Mouse (Mus musculus): ENCODE measurements around the gene Dner. TPM values are rescaled to one million over a fixed set of nuclear protein-coding genes. Genes with fewer than 3 reads are reported as not detected.
"Not testable (repeated sequence)": the region's sequence is repeated elsewhere in the genome, so short reads cannot be mapped to it uniquely, and the experiment has no call there.

Dner gene
- total and polyA plus RNA-seq, 3 experiments: 0.16 TPM; not detected in 2

DNA sequence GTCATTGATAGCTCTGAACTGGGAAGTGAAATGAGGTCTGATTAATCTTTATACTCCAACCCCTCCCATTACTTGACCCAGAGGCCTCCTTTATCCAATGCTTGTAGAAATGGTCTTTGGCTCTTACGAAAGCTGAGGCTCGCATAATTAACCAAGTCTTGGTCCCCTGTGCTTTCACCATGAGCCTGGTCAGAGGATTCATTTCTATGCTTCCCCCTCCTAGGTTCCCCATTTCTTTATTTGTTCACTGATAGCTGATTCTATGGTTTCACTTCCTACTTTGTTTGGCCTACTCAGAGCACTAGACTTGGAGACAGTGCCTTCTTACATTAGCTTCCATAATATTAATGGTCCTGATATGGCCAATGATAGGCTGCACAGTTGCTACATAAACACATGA, 345.8 kb downstream of the Dner start:
- no peaks in the 10 kb centered on the region for H3K4me1 ChIP-seq (ENCODE audit: insufficient read depth, low read depth, low read length)
- peaks cover 13% of the 10 kb centered on the region for H3K9me3 ChIP-seq (replicated peaks)
- DNase-seq (ENCODE audit: low spot score) (no peak), ATAC-seq (ENCODE audit: extremely low read depth, insufficient number of reproducible peaks, low FRiP score, poor library complexity, severe bottlenecking) (no peak)
- no peaks in the 10 kb centered on the region for H3K36me3 ChIP-seq (replicated peaks)
- H3K4me3 ChIP-seq (ENCODE audit: low read depth, low read length): no peak overlapping the region
- TF ChIP-seq GATA1 (IDR thresholded peaks at IDR 0.05; ENCODE audit: borderline replicate concordance, low read length) (no peak), POLR2AphosphoS5 (IDR thresholded peaks at IDR 0.05; ENCODE audit: insufficient replicate concordance, low read depth, low read length) (no peak), GATA2 (IDR thresholded peaks at IDR 0.05; ENCODE audit: borderline replicate concordance, low read depth, low read length) (no peak), TAL1 (conservative IDR thresholded peaks at IDR 0.05; ENCODE audit: low read depth, low read length) (no peak), CTCF (IDR thresholded peaks at IDR 0.05; ENCODE audit: low read depth, low read length) (no peak)
- no peaks in the 10 kb centered on the region for H3K27me3 ChIP-seq (ENCODE audit: insufficient read depth, low read length)

DNA sequence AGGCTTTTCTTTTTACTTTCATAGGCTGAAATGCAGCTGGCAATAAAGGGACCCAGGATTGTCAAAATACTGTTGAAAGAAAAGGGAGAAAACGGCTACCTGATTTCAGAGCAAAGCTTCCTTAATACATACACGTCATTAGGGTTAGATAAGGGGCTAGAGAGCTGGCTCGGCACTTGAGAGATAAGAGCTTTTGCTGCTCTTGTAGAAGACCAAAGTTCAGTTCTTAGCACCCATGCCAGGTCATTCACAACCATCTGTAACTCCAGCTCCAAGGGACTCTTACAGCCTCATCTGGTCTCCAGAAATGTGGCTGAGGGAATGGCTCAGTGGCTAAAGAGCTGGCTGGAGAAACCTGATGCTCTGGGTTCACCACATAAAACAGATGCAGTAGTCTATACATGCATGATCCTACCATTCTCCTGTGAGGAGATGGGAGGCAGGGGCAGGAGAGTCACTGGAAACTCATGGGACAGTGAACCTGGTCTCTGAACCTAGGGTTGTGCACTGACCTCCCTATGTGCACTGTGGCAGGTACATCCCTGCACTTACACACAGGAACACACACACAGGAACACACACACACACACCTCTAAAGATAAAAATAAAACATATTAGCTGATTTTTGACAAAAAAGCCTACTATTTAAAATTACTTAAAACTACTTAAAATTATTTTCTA, 348.1 kb downstream of the Dner start:
- H3K27me3 ChIP-seq (ENCODE audit: insufficient read depth, low read length): no peaks in the 10 kb centered on the region
- peaks cover 5% of the 10 kb centered on the region for H3K9me3 ChIP-seq (replicated peaks)
- no peaks in the 10 kb centered on the region for H3K4me1 ChIP-seq (ENCODE audit: insufficient read depth, low read depth, low read length)
- no peak for DNase-seq (ENCODE audit: low spot score)
- TF ChIP-seq CTCF (IDR thresholded peaks at IDR 0.05; ENCODE audit: low read depth, low read length) (no peak), GATA1 (IDR thresholded peaks at IDR 0.05; ENCODE audit: borderline replicate concordance, low read length) (no peak), POLR2AphosphoS5 (IDR thresholded peaks at IDR 0.05; ENCODE audit: insufficient replicate concordance, low read depth, low read length) (no peak), GATA2 (IDR thresholded peaks at IDR 0.05; ENCODE audit: borderline replicate concordance, low read depth, low read length) (no peak), TAL1 (conservative IDR thresholded peaks at IDR 0.05; ENCODE audit: low read depth, low read length) (no peak)
- H3K4me3 ChIP-seq (ENCODE audit: low read depth, low read length): no peak overlapping the region
- ATAC-seq (ENCODE audit: extremely low read depth, insufficient number of reproducible peaks, low FRiP score, poor library complexity, severe bottlenecking): no peak
- H3K36me3 ChIP-seq (replicated peaks): no peaks in the 10 kb centered on the region

DNA sequence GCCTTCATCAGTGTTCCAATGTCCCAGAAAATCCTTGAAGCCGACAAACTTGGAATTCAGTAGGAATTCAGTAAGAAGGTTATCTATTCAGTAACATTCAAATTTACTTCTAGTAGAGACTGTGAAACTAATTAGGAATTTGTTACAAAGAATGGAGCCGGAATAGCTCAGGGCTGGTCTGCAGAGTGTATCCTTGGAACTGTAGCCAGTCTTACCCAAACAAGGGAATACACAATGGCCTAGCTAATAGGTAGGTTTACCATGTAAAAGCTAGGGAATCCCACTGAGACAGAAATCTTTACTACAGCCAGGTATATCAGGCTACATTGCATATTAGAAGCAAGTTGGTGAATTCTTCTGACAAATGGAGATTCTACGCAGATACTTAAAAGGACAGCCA, 363.2 kb downstream of the Dner start:
- H3K27me3 ChIP-seq (ENCODE audit: insufficient read depth, low read length); DNase-seq (ENCODE audit: low spot score); ATAC-seq (ENCODE audit: extremely low read depth, insufficient number of reproducible peaks, low FRiP score, poor library complexity, severe bottlenecking); H3K36me3 ChIP-seq (replicated peaks); H3K4me3 ChIP-seq (ENCODE audit: low read depth, low read length); H3K4me1 ChIP-seq (ENCODE audit: insufficient read depth, low read depth, low read length): not testable (repeated sequence)
- H3K9me3 ChIP-seq (replicated peaks): peaks cover 10% of the 10 kb centered on the region

DNA sequence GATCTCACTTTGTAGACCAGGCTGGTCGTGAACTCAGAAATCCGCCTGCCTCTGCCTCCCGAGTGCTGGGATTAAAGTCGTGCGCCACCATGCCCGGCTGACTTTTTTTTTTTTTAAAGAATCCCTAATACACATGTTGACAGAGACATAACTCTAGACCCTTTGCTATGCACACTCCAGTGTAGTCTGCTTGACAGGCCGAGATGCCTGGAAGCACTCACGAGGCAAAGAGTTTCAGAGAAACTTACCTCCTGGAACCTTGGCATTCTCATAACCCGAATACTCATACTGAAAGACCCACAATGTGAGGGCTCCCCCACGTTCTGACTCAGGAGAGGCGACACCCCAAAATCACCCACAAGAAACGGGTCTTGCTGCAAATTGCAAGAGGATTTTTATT, 364.2 kb downstream of the Dner start:
- DNase-seq (ENCODE audit: low spot score); H3K36me3 ChIP-seq (replicated peaks); H3K4me1 ChIP-seq (ENCODE audit: insufficient read depth, low read depth, low read length); ATAC-seq (ENCODE audit: extremely low read depth, insufficient number of reproducible peaks, low FRiP score, poor library complexity, severe bottlenecking); H3K4me3 ChIP-seq (ENCODE audit: low read depth, low read length); H3K27me3 ChIP-seq (ENCODE audit: insufficient read depth, low read length): not testable (repeated sequence)
- H3K9me3 ChIP-seq (replicated peaks): peaks cover 16% of the 10 kb centered on the region

DNA sequence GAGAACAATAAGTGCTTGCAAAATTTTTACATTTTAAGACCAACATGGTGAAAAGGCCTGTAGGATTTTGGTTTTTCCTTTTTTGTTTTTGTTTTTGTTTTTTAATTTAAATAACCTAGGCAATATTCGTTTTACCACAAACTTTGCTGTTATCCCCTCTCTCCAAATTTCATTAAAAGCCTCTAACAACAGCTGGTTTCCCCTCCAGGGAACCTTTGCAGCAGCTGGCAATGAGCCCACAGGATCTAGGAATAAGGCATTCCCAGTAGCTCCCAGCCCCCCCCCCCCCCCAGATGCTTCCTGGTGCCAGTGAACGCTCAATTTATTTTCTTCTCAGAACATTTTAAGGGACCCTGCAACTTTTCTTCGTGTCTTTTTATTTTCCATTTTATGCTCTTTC, 370.7 kb downstream of the Dner start:
- no peak for TF ChIP-seq TAL1 (conservative IDR thresholded peaks at IDR 0.05; ENCODE audit: low read depth, low read length)
- TF ChIP-seq CTCF (IDR thresholded peaks at IDR 0.05; ENCODE audit: low read depth, low read length): no peak
- TF ChIP-seq POLR2AphosphoS5 (IDR thresholded peaks at IDR 0.05; ENCODE audit: insufficient replicate concordance, low read depth, low read length): no peak
- no peak for TF ChIP-seq GATA2 (IDR thresholded peaks at IDR 0.05; ENCODE audit: borderline replicate concordance, low read depth, low read length)
- TF ChIP-seq GATA1 (IDR thresholded peaks at IDR 0.05; ENCODE audit: borderline replicate concordance, low read length): no peak
- H3K9me3 ChIP-seq (replicated peaks): peaks cover 18% of the 10 kb centered on the region
- DNase-seq (ENCODE audit: low spot score) (no peak), ATAC-seq (ENCODE audit: extremely low read depth, insufficient number of reproducible peaks, low FRiP score, poor library complexity, severe bottlenecking) (no peak)
- H3K4me1 ChIP-seq (ENCODE audit: insufficient read depth, low read depth, low read length): no peaks in the 10 kb centered on the region
- no peaks in the 10 kb centered on the region for H3K36me3 ChIP-seq (replicated peaks)
- no peaks in the 10 kb centered on the region for H3K27me3 ChIP-seq (ENCODE audit: insufficient read depth, low read length)
- H3K4me3 ChIP-seq (ENCODE audit: low read depth, low read length): no peak overlapping the region

DNA sequence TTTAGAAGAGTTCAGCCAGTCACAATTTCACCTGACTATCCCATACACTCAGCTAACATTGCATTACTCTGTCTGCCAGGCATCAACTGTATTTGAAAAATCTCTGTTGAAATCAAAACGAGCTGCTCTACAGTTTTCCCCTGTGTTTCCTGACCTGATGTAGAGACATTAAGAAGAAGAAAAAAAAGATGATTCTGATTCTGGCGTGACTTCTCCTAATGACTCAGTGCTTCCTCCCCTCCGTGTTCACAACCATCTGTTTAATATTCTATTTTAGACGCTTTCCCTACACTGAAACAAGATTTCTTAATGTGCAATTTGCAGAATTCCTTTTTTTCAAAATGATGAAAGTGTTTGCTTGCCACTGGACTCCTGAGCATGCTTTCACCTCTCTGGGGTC, 374.7 kb downstream of the Dner start:
- Histone ChIP-seq H3K9me3 (replicated peaks) (peaks cover 9% of the 10 kb centered on the region), H3K4me1 (ENCODE audit: insufficient read depth, low read depth, low read length) (no peaks in the 10 kb centered on the region), H3K27me3 (ENCODE audit: insufficient read depth, low read length) (no peaks in the 10 kb centered on the region), H3K36me3 (replicated peaks) (no peaks in the 10 kb centered on the region), H3K4me3 (ENCODE audit: low read depth, low read length) (no peak overlapping the region)
- ATAC-seq (ENCODE audit: extremely low read depth, insufficient number of reproducible peaks, low FRiP score, poor library complexity, severe bottlenecking) (no peak), DNase-seq (ENCODE audit: low spot score) (no peak)
- TF ChIP-seq TAL1 (conservative IDR thresholded peaks at IDR 0.05; ENCODE audit: low read depth, low read length) (no peak), GATA2 (IDR thresholded peaks at IDR 0.05; ENCODE audit: borderline replicate concordance, low read depth, low read length) (no peak), CTCF (IDR thresholded peaks at IDR 0.05; ENCODE audit: low read depth, low read length) (no peak), POLR2AphosphoS5 (IDR thresholded peaks at IDR 0.05; ENCODE audit: insufficient replicate concordance, low read depth, low read length) (no peak), GATA1 (IDR thresholded peaks at IDR 0.05; ENCODE audit: borderline replicate concordance, low read length) (no peak)

Other genes with a start within 250 kb of the Dner start
- 28.0 and 44.0 TPM in 2 replicates for gene Fbxo36, start 143.6 kb upstream of the Dner start, total RNA-seq (2014; fragmentation: Nextera tagmentation)
- gene Fbxo36, start 143.6 kb upstream of the Dner start, total RNA-seq (2017): 8.8 and 10.9 TPM in 2 replicates
- 2.1 and 3.8 TPM in 2 replicates for gene Fbxo36, start 143.6 kb upstream of the Dner start, polyA plus RNA-seq (2012)
- 566 and 620 TPM in 2 replicates for gene Trip12, start 144.3 kb upstream of the Dner start, total RNA-seq (2014; fragmentation: Nextera tagmentation)
- 538 and 696 TPM in 2 replicates for gene Trip12, start 144.3 kb upstream of the Dner start, total RNA-seq (2017)
- gene Trip12, start 144.3 kb upstream of the Dner start, polyA plus RNA-seq (2012): 104 and 111 TPM in 2 replicates
- 0.44 TPM in 1 of 2 replicates, not detected in the other for gene Slc16a14, start 238.9 kb upstream of the Dner start, total RNA-seq (2014; fragmentation: Nextera tagmentation)
- gene Slc16a14, start 238.9 kb upstream of the Dner start, total RNA-seq (2017): 0.11 and 0.12 TPM in 2 replicates
- 0.01 and 0.02 TPM in 2 replicates for gene Slc16a14, start 238.9 kb upstream of the Dner start, polyA plus RNA-seq (2012)

Data from G1E (cell line).